Mouse (Mus musculus) mouse trophoblast stem cell (cell line): Measurements from ENCODE around the gene Tfcp2.

Experiments
- in situ Hi-C, 2 experiments: fragments of 300-500 bp; cut with MseI, MboI; formaldehyde crosslinking; loops; 2 replicates in 1 of 2; 3 replicates in 1 of 2; pipeline ENCODE4 v1.15.1; 2025

Tfcp2 gene

DNA sequence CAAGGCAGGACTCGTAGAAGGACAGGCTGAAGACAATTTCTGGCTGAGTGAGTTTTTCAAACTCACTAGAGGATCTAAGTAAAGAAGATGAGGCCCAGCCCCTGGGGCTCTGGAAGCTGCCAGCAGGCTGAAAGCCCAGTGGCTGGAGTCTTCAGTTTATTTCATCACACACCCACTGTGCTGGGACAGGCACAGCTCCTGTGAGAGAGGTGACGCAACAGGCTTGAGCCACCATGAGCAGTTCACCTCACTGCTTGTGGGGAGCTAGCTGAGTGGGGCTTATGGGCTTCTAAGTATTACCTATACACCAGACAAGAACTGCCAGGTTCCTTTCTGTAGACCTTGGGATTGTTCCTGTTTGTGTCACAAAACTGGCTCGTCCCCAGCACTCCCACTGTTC is 66.2 kb downstream of the Tfcp2 start:
- in situ Hi-C loops = no loop called here

DNA sequence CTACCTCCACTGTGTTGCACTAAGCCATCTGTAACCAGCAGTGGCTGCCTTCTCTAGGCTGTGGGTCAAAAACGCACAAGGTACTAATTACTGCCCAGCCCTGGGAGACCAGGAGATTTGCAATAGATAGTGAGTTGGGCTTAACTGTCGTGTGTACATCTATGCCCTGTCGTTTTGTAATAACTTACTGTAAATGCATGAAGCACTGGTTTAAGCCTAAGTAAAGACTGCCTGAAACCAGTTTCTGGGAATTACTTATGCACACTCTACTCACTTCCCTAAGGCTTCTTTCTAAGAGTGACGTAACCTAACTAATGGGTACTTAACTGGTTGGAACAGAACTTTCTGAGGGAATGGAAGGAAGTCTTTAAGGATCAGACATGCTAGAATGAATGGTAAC is 72.9 kb downstream of the Tfcp2 start:
- in situ Hi-C loops = no loop called here

DNA sequence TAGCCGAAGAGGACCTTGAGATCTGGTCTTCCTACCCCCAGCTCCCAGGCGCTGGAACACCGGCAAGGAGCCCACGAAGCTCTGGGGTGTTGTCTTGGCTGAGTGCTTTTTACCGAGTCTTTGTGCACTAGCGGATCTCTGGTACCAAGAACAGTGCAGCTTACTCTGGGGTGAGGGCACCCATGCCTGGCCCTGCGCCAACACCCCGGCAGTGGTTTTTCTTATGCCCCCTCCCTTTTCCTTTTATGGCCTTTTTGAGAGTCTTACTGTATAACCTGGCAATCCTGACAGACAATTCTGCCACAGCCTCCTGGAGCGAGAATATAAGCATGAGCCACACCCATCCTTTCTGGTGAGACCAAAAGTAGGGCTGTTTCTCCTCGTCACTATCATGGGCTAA is 73.5 kb downstream of the Tfcp2 start:
- in situ Hi-C loops = no loop called here

DNA sequence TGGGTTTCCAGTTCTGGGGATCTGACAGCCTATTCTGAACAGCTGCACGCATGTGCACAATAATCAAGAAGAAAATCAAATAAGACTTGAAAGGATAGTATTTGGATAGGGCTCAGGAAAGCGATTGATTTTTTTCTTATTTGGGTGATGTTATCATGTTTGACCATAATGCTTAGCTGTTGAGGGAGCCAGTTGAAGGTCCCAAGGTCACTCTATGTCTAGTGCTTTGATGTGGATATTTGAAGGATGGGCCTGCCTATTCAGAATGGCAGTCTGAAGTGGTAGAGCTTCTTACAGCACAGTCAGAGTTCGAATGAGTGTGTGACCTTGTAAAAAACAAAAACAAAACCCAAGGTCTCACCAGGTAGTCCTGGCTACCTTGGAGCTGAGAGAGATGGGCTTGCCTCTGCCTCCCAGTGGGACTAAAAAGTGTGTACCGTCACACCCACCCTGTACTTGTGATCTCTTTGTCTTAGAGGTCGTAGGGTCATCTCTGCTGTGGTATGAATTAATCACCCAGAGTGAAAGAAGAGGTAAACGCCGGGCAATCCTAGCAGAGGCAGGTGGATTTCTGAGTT is 77.8 kb downstream of the Tfcp2 start:
- in situ Hi-C loops = no loop called here

DNA sequence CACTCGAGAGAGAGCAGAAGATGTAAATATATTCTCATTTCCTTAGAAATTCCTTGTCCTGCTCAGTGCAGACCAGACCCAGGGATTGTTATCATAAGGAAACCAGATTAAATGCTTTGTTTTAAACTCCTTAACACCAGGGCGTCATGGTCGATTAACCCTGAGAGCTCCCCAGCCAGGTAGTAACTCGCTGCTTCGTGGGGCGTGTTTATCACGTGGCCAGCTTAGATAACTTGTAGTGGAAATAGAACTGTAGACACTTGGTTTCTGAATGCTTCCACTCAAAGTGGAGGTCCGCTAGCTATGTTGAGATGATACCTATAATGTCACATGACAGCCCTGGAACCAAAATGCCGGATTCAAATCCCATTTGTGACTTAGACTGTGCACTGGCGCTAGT is 81.8 kb downstream of the Tfcp2 start:
- in situ Hi-C loops = no loop called here

DNA sequence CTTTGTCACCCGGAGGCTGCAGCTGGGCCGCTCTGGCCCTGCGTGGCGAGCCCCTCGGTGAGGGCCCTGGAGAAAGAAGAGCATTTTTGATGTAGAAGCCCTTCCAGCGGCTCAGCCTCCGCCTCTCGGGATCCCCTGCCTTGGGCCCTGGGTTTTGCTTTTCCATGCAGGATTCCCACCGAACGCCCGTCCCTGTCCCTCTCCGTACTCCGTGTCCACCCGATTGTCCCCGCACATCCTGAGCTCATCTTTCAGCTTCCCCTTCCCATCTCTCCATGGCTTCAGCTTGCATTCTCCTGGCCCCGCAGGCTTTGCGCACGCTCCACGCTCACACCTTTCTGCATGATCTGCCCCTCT is 82.6 kb downstream of the Tfcp2 start:
- in situ Hi-C loops = no loop called here

DNA sequence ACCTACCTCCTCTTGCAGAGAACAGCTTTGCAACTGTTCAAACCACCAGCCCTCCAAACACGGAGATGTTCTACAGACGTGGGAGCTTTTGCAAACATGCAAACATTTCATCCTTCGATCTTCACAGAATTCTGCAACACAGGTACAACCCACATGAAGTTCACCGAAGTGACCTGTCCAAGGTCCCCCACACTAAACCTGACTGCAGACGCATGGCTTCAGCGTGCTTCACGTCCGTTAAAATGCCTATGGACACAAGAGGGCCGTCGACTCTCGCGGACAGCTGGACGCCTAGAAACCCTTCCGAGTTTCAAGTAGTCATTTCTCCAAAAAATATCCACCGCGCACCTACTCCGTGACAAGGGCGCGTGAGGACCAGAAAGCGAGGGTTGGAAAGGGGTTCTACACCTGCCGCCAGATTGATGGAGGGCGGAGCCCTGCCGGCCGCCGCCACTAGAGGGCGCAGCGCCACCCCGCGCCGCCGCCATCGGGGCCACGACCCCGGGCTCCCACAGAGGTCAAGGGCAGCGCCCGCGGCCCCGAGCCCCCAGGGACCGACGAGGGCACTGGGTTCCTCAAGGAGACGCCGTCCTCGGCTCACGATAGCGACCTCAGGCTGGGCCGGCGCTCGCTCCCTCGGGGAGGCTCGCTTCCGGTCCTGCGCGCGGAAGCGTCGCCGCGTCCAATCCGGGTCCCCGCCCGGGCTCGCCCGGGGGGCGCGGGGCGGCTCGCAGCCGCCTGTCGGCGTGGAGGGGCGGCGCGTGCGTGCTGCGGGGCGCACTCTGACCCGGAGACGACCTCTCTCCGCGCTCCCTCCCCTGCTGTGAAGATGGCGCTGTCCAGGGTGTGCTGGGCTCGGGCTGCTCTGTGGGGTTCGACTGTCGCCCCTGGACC is 83.3 kb downstream of the Tfcp2 start, which contains the start of gene Letmd1:
Letmd1 (plus strand) TSS at position 729 of the 894 bp plus-strand sequence.
- in situ Hi-C loops = no loop called here

DNA sequence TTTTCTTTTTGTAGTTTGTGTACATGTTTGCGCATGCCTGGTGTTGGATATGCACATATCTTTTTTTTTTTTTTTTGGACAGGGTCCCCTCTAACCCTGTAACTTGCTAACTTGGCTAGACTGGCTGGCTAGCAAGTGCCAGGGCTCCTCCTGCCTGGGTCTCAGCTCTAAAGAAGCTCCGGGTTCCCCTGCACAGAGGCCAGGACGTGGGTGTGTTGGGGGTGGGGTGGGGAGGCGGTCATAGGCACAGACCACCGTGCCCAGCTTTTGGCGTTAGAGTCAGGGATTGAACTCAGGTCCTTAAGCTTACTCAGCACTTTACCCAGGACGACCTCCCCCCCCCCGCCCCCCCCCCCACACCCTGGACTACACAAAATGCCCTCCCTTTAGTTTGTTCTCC is 84.1 kb downstream of the Tfcp2 start:
- in situ Hi-C loops = no loop called here

DNA sequence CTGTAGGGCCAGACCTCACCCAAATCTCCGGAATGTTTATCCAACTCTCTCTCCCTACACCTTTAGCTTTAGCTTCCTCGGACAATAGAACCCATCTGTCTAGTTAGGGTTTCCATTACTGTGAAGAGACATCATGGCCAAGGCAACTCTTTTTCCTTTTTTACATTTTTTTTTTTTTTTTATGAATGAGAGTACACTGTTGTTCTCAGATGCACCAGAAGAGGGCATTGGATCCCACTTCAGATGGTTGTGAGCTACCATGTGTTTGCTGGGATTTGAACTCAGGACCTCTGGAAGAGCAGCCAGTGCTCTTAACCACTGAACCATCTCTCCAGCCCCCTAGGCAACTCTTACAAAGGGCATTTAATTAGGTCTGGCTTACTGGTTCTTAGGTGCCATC is 86.4 kb downstream of the Tfcp2 start:
- in situ Hi-C loops = no loop called here

DNA sequence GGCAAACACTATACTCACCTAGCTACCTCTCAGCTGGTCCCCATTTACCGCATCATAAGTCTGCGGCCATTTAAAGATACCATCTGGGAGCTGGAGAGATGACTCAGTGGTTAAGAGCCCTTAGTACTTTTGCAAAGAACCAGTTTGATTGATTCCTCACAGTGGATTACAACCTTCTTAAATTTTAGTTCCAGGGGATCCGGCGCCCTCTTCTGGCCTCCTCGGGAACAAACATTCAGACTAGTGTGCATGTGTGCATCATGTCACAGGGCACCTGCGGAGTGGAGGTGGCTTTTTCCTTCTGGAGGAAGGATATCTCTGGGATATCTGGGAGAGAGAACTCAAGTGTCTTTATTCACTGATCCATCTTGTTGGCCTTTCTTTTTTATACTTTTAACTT is 88.1 kb downstream of the Tfcp2 start:
- in situ Hi-C loops = no loop called here

DNA sequence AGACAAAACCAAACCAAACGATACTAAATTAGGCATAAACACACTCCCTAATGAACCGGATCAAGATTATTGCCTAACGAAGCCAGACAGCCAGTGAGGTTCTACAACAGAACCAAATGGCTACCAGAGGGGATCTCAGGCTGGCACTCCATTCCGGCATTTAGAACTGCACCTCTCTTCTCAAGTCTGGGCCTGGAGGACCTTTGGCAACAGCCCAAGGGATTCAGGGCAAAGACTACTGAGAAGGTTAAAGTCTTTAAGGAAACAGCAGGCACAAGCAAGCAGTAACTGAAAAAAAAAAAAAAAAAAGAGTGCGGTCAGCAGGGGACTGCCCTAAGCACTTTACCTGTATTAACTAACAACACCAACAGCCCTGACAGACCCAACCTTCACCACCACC is 89.7 kb downstream of the Tfcp2 start:
- in situ Hi-C loops = no loop called here

DNA sequence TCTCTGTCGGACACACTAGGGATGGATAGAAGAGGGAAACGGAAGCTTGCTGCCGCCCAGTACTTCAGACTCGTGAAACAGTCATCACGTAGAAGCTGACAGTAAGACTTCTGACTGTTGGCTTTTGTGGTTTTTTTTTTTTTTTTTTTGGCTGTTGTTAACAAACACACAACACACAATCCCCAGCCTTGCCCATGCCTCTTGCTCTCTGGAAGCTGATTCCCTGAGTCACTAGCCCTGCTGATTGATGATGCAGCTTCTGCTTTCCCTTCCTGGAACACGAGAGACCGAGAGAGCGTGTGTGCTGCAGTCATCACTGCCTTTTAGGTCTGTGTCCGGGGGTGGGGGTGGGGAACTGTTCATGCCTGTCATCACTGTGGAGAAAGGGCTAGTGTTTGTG is 90.2 kb downstream of the Tfcp2 start:
- in situ Hi-C loops = no loop called here

DNA sequence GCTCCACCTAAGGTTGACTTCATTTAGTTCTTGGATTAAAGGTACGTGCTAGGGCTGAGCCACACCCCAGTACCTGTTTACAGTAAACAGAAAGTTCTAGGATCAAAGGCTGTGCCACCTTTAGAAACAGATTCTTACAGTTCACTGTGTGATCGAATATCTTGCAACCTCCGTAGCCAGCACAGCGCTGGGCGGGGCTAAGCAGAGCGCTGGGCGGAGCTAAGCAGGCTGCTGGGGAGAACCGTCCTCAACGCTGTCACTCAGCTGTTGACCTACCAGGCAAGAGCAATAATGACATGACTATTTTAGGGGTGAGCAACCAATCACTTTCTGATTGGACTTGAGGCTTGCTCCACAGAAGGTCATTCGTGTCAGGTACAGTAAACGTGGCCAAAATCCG is 90.9 kb downstream of the Tfcp2 start:
- in situ Hi-C loops = no loop called here

DNA sequence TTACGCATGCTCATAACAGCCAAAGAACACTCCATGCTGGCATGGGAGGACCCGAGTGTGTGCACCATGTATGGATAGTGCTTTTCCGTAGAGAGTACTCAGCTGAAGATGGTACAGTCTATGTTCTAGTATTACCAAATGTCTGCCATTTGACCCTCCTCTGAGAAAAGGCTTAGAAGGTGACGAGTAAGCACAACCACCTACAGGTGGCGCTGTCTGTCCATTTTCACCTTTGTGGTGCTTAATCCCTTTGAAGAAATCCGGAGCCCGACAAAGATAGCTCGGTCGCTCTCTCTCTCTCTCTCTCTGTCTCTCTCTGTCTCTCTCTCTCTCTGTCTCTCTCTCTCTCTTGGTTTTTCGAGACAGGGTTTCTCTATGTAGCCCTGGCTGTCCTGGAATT is 93.8 kb downstream of the Tfcp2 start:
- in situ Hi-C loops = no loop called here

DNA sequence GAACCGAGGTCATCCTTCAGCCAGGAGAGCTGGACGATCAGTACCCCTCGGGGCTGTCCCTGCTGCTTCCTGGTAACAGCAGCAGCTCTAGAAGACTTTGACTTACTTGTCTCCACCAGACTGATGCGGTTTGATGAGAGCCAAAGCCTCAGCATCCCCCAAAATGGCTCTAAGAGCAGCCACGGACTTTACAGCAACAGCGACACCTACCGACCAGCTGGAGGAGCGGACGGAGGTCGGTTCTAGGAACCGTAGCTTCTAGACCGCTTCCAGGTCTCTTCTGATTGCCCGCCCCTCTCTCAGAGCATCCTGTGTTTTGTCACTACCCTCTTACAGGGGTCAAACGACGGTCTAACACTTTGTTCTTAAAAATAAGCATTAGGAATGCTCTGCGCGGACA is 94.5 kb downstream of the Tfcp2 start:
- in situ Hi-C loops = no loop called here

DNA sequence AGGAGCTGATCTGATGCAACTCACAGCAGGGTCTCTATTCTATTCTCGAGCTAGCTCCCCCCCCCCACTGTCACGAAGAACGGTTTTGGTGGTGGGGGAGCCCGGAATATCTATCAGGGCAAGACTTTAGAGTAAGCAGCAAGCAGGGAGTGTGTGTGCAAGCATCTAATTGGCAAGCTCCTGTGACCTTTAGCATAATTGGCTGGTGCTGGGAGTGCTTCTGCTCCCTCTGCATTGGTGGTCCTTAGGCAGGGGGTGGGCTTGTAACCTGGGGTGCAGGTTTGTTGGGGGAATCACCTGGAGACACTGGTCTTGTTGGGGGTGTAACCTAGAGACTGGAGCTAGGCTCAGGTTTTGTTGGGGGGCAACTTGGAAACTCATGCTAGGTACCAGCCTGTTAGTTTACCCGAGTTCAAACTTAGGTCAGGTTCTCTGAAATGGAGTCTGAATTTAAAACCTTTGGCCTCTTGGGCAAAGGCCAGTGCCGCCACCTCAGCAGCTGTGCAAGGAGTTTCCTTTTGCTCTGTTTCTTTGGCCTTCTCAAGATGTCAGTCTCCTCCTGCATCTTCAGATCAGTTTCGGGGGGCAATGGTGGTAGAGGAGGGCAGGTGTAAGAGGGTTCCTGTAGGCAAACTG is 95.3 kb downstream of the Tfcp2 start:
- in situ Hi-C loops = no loop called here

DNA sequence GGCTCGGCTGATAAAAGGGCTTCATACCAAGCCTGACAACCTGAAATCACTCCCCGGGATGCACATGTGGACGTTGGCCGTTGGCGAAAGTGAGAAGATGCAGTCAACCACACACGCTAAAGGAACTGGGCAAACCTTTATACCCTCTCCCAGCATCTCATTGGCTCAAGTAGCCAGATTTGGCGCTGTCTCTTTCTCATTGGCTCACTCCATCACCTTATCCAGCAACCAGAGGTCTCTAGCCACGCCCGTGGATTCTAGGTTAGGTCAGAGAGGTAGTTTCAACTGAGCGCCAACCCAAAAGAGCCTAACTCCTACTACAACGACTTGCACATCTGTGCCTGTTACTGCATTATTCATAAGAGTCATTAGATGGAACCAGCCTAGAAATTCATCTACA is 99.3 kb downstream of the Tfcp2 start:
- in situ Hi-C loops = no loop called here

DNA sequence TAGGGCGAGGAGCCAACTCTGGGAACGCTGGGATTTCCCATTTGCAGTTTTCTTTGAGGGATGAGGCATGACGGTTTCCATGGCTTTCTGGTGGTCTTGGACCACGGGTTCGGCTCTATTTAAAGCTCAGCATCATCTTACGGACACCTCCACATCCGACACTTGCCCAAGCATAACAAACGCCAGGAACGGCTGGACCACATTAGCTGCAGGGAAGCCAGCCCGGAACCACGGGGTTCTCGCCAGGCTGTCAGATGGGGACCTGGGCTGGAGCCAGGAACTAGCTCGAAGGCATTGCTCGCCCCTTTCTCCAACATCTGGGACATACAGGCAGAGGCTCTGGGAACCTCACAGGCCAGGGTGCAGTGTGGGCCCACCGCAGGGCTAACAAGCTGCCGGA is 100.6 kb downstream of the Tfcp2 start:
- in situ Hi-C loops = no loop called here

DNA sequence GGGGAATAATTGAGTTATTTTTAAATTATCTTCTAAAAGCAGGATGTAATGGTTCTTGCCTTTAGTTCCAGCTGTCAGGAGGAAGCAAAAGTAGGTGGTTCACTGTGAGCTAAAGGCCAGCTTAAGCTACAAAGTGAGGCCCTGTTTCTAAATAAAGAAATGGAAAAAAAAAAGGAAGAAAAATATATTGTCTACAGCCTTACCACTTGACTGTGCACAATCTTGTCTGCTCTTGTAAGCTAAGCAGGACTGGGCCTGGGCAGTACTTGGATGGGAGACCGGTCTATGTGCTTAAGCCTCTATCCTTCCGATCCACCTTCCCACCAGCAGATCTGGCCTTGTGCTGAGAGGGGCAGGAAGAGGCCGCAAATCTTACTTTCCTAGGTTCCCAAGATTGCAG is 102.3 kb downstream of the Tfcp2 start:
- in situ Hi-C loops = no loop called here

DNA sequence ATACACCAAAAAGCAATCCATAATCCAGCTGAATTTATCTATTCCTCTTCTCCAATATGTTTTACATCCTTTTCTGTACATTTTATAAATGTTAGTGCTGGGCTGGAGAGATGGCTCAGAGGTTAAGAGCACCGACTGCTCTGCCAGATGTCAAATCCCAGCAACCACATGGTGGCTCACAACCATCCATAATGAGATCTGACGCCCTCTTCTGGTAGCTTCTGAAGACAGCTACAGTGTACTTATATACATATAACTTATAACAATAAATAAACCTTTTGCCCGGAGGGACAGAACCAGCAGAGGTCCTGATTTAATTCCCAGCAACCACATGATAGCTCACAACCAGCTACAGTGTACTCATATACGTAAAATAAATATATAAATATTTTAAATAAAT is 103.2 kb downstream of the Tfcp2 start:
- in situ Hi-C loops = no loop called here
